Mouse (Mus musculus) adrenal gland, postnatal 4 days (tissue): ENCODE measurements around the gene LTO1. TPM values are rescaled to one million over a fixed set of nuclear protein-coding genes. Genes with fewer than 3 reads are reported as not detected.

ENCODE experiments used
- DNase-seq, 2 experiments: peaks; one replicate each; pipeline ENCODE4 v3.0.0; 2021 to 2022; ENCODE audit warnings: low spot score in 2 of 2, mixed read lengths in 2 of 2
- total RNA-seq, 2 experiments: library from RNA; stranded (reverse); gene quantifications; 2 replicates each; pipeline ENCODE4 v1.2.3; 2021

The LTO1 gene
- total RNA-seq, 2 experiments from 2014 or later = 27.6 to 32.9 TPM

- DNase-seq = no peak
Measured at GRCm38 (mm10) chr7:144906708-144907397, 8.0 kb upstream of the LTO1 start.

GRCm38 (mm10) chr7:144907793-144908192 is 7.1 kb upstream of the LTO1 start:
- DNase-seq = no peak

- DNase-seq = no peak
Measured at GRCm38 (mm10) chr7:144908705-144909104, 6.2 kb upstream of the LTO1 start.

GRCm38 (mm10) chr7:144911121-144911520 is 3.8 kb upstream of the LTO1 start:
- DNase-seq = no peak

GRCm38 (mm10) chr7:144912897-144913296 is 2.0 kb upstream of the LTO1 start:
- DNase-seq = no peak

- no peak for DNase-seq
Measured at GRCm38 (mm10) chr7:144914296-144914947, 478 bp upstream of the LTO1 start.

- DNase-seq = no peak
Measured at GRCm38 (mm10) chr7:144918823-144919222, 3.9 kb downstream of the LTO1 start.

GRCm38 (mm10) chr7:144927591-144927990 is 12.7 kb downstream of the LTO1 start:
- DNase-seq = no peak

- DNase-seq = no peak
Measured at GRCm38 (mm10) chr7:144928009-144928888, 13.3 kb downstream of the LTO1 start.

- no peak for DNase-seq
Measured at GRCm38 (mm10) chr7:144928889-144929210, 13.9 kb downstream of the LTO1 start.

GRCm38 (mm10) chr7:144929506-144929905 is 14.6 kb downstream of the LTO1 start:
- DNase-seq = no peak

GRCm38 (mm10) chr7:144929931-144930330 is 15.0 kb downstream of the LTO1 start:
- DNase-seq = no peak

- DNase-seq = no peak
Measured at GRCm38 (mm10) chr7:144931778-144932177, 16.9 kb downstream of the LTO1 start.

- DNase-seq = no peak
Measured at GRCm38 (mm10) chr7:144932389-144932937, 17.6 kb downstream of the LTO1 start.

- DNase-seq = no peak
Measured at GRCm38 (mm10) chr7:144933336-144933735, 18.4 kb downstream of the LTO1 start.

- no peak for DNase-seq
Measured at GRCm38 (mm10) chr7:144933796-144934195, 18.9 kb downstream of the LTO1 start.

- no peak for DNase-seq
Measured at GRCm38 (mm10) chr7:144934901-144935300, 20.0 kb downstream of the LTO1 start.

- no peak for DNase-seq
Measured at GRCm38 (mm10) chr7:144935563-144935962, 20.7 kb downstream of the LTO1 start.

- no peak for DNase-seq
Measured at GRCm38 (mm10) chr7:144936311-144936880, 21.5 kb downstream of the LTO1 start.

- peak; percentile 69 to 83 for DNase-seq
Measured at GRCm38 (mm10) chr7:144937490-144937889, 22.6 kb downstream of the LTO1 start.

- no peak for DNase-seq
Measured at GRCm38 (mm10) chr7:144937899-144938517, 23.1 kb downstream of the LTO1 start.
